In the genomic region with DNA sequence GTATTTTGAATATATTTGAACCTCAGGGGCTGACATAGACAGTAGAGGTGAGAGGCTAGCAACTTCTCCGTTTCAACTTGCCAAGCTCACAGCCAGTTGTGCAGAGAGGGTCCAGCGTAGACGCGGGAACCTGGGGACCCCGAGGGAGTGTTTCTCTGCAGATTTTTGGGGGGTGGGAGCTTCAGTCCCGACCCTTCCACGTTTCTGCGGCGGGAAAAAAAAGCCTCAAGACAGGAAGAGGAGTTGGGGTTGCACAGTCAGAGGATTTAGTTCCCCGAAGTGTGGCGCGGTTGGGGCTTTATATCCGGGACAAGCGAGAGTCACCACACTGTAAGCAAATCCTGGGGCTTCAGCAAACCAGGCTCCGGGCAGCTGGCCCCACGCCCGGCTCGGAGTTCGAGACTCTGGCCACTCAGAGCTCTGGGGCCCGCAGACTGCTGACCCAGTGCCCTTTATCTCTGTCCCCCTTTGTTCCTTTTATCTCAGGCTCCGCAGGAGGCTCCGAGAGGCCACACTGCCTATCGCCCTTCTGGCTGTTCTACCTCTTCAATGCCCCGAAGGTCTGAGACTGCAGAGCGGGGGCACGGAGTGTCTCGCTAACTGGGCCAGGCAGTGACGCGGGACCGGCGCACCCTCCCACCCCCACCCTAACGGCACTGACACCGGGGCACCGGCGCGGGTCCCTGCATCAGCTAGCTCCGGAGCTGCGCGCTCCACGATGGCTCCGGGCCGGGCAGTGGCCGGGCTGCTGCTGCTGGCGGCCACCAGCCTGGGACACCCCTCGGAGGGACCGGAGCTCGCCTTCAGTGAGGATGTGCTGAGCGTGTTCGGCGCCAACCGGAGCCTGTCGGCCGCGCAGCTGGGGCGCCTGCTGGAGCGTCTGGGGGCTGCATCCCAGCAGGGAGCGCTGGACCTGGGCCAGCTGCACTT, we compare ENCODE assay signal across 8 mouse cellular contexts. TPM values are rescaled to one million over a fixed set of nuclear protein-coding genes. Genes with fewer than 3 reads are reported as not detected.
DNase-seq lines count a peak whose midpoint lies in the region; ATAC-seq and TF ChIP-seq lines count a peak whose summit lies in the region.

No protein-coding gene starts in this region.

- ATAC-seq in forebrain, postnatal 0 days: peak; percentile 71
- ATAC-seq in lung, postnatal 0 days: peak; percentile 68

- peak overlapping the region; percentile 99 for H3K4me2 ChIP-seq in forebrain, postnatal 0 days (ENCODE audit: low read depth)
- peak overlapping the region; percentile 98 for H3K4me2 ChIP-seq in lung, postnatal 0 days (replicated peaks; ENCODE audit: low read depth, low read length)

- peak; percentile 41 to 56; a peak in 2 of 4 replicates for TF ChIP-seq POLR2A in MEL (IDR thresholded peaks at IDR 0.05; ENCODE audit: control insufficient read depth in 1 of 2, insufficient read depth in 1 of 2, low read depth in 1 of 2, low read length in 2 of 2, poor library complexity in 1 of 2)

- WGBS in forebrain, postnatal 0 days: under 1% methylated on average over 57 of the region's 57 CpGs
- under 1% methylated on average over 53 of the region's 57 CpGs for WGBS in lung, postnatal 0 days

- no peaks in the 10 kb centered on the region for H3K27me3 ChIP-seq in MEL (ENCODE audit: control insufficient read depth in 1 of 2, insufficient read depth in 2 of 2, low read length in 2 of 2)
- no peaks in the 10 kb centered on the region; the same call in 1 of the 2 replicates for H3K27me3 ChIP-seq in forebrain, postnatal 0 days (ENCODE audit: insufficient read depth, low read length)
- no peaks in the 10 kb centered on the region for H3K27me3 ChIP-seq in lung, postnatal 0 days (replicated peaks; ENCODE audit: insufficient read depth, low read length)

- peak overlapping the region; percentile 65 for H3K4me3 ChIP-seq in MEL (ENCODE audit: control insufficient read depth in 1 of 2, insufficient read depth in 1 of 2, low read depth in 2 of 2, low read length in 2 of 2)
- H3K4me3 ChIP-seq in forebrain, postnatal 0 days (ENCODE audit: low read depth, low read length): peak overlapping the region; percentile 51
- H3K4me3 ChIP-seq in lung, postnatal 0 days (ENCODE audit: low read depth, low read length): peak overlapping the region; percentile 55

- peaks cover 0 to 22% of the 10 kb centered on the region in 2 experiments; a peak in 2 of 4 replicates for H3K36me3 ChIP-seq in MEL (ENCODE audit: control insufficient read depth in 1 of 2, insufficient read depth in 2 of 2, low read length in 2 of 2)
- no peaks in the 10 kb centered on the region for H3K36me3 ChIP-seq in forebrain, postnatal 0 days (ENCODE audit: insufficient read depth)
- H3K36me3 ChIP-seq in lung, postnatal 0 days (ENCODE audit: insufficient read depth, low read length): no peaks in the 10 kb centered on the region

- no peak; a peak in 1 of 6 replicates for TF ChIP-seq CTCF in MEL (IDR thresholded peaks at IDR 0.05 in 2 of 3, conservative IDR thresholded peaks at IDR 0.05 in 1 of 3; ENCODE audit: control insufficient read depth in 1 of 3, insufficient read depth in 1 of 3, low read depth in 2 of 3, low read length in 3 of 3, poor library complexity in 1 of 3, severe bottlenecking in 1 of 3)
- no peak; the same call in 1 of the 2 replicates for TF ChIP-seq CTCF in forebrain, postnatal 0 days (IDR thresholded peaks at IDR 0.05; ENCODE audit: low read depth)
- peak; percentile 46 for TF ChIP-seq CTCF in lung, postnatal 0 days (IDR thresholded peaks at IDR 0.05)

- DNase-seq in MEL (ENCODE audit: low read depth, low spot score): peak; percentile 90
- DNase-seq in cerebellum, adult 18-20 months: peak; percentile 19 to 44
- peak; percentile 43 for DNase-seq in forebrain, postnatal 0 days
- peak; percentile 50 for DNase-seq in heart, postnatal 4 days
- DNase-seq in layer of hippocampus, postnatal 10 days (ENCODE audit: low spot score in 2 of 2): peak; percentile 28 to 51
- DNase-seq in lung, postnatal 0 days (ENCODE audit: low spot score): peak; percentile 69
- peak; percentile 21 for DNase-seq in ovary, postnatal 14 days (ENCODE audit: low spot score)
- peak; percentile 73 for DNase-seq in thymus, postnatal 25 days

- H3K4me1 ChIP-seq in MEL (ENCODE audit: control insufficient read depth in 1 of 2, insufficient read depth in 2 of 2, low read length in 2 of 2): peaks cover 8 to 9% of the 10 kb centered on the region in 2 experiments; a peak in 3 of 4 replicates
- H3K4me1 ChIP-seq in forebrain, postnatal 0 days (ENCODE audit: insufficient read depth): peaks cover 12% of the 10 kb centered on the region
- H3K4me1 ChIP-seq in lung, postnatal 0 days (ENCODE audit: insufficient read depth, low read depth, low read length): no peaks in the 10 kb centered on the region

- H3K79me2 ChIP-seq in MEL (ENCODE audit: control insufficient read depth, insufficient read depth, low read length, poor library complexity): peaks cover 2% of the 10 kb centered on the region; the same call in 1 of the 2 replicates

- TF ChIP-seq RAD21 in MEL (IDR thresholded peaks at IDR 0.05; ENCODE audit: low read depth, low read length): no peak

- peak overlapping the region; percentile 81 for H3K9ac ChIP-seq in MEL (ENCODE audit: control insufficient read depth, low read depth, low read length, poor library complexity, severe bottlenecking)
- H3K9ac ChIP-seq in forebrain, postnatal 0 days: peak overlapping the region; percentile 58
- peak overlapping the region; percentile 44 for H3K9ac ChIP-seq in lung, postnatal 0 days (replicated peaks; ENCODE audit: low read depth)

- H3K27ac ChIP-seq in MEL (ENCODE audit: control insufficient read depth, low read depth, low read length): peak overlapping the region; percentile 92
- peak overlapping the region; percentile 4; the same call in 1 of the 2 replicates for H3K27ac ChIP-seq in forebrain, postnatal 0 days (ENCODE audit: low read depth, low read length)
- H3K27ac ChIP-seq in lung, postnatal 0 days (ENCODE audit: low read length): peak overlapping the region; percentile 87

- H3K9me3 ChIP-seq in MEL (replicated peaks; ENCODE audit: insufficient read depth, low read length): no peaks in the 10 kb centered on the region
- H3K9me3 ChIP-seq in forebrain, postnatal 0 days (ENCODE audit: low read length): no peaks in the 10 kb centered on the region
- H3K9me3 ChIP-seq in lung, postnatal 0 days (ENCODE audit: low read length): no peaks in the 10 kb centered on the region

- TF ChIP-seq EP300 in MEL (IDR thresholded peaks at IDR 0.05; ENCODE audit: low read depth in 1 of 2, low read length in 2 of 2): peak in 1 of 2 experiments; percentile 51; a peak in 2 of 4 replicates
- no peak for TF ChIP-seq EP300 in lung, postnatal 0 days (IDR thresholded peaks at IDR 0.05)

TF ChIP-seq in MEL, 35 proteins besides CTCF, POLR2A, EP300 and RAD21:
- 0 out of 2 replicates have a peak, but pooled peaks have one; percentile 10 for TF ChIP-seq MYC (IDR thresholded peaks at IDR 0.05; ENCODE audit: low read depth, low read length)
- TF ChIP-seq NELFE (IDR thresholded peaks at IDR 0.05; ENCODE audit: low read depth, low read length): 0 out of 2 replicates have a peak, but pooled peaks have one; percentile 42
- peak; percentile 24; the same call in 1 of the 2 replicates for TF ChIP-seq GATA1 (IDR thresholded peaks at IDR 0.05; ENCODE audit: low read depth, low read length)
- 0 out of 2 replicates have a peak, but pooled peaks have one; percentile 56 for TF ChIP-seq ZMIZ1 (IDR thresholded peaks at IDR 0.05; ENCODE audit: low read depth, low read length)
- peak; percentile 70; the same call in 1 of the 2 replicates for TF ChIP-seq MAZ (IDR thresholded peaks at IDR 0.05; ENCODE audit: low read depth, low read length)
- 0 out of 2 replicates have a peak, but pooled peaks have one; percentile 23 for TF ChIP-seq RCOR1 (IDR thresholded peaks at IDR 0.05; ENCODE audit: low read depth, low read length)
- TF ChIP-seq TAL1 (IDR thresholded peaks at IDR 0.05; ENCODE audit: low read length): peak; percentile 60
- no peak for TF ChIP-seq USF2 (IDR thresholded peaks at IDR 0.05; ENCODE audit: borderline replicate concordance in 1 of 2, insufficient read depth in 1 of 2, low read depth in 1 of 2, low read length in 2 of 2)
- 0 out of 2 replicates have a peak, but pooled peaks have one; percentile 12 for TF ChIP-seq MXI1 (IDR thresholded peaks at IDR 0.05; ENCODE audit: low read depth, low read length)
- TF ChIP-seq HCFC1 (IDR thresholded peaks at IDR 0.05; ENCODE audit: low read depth, low read length): no peak; the same call in 1 of the 2 replicates
- peak; percentile 21 for TF ChIP-seq TBP (IDR thresholded peaks at IDR 0.05; ENCODE audit: low read depth, low read length)

RNA-seq across cellular contexts. Expression of gene Slc39a8, which starts 0.9 kb away (rescaled TPM):
- total RNA-seq in MEL (2012; rRNA removed): 14.3 and 19.8 TPM in 2 replicates
- 10 to 100 TPM in 1 of 2 experiments, not detected in 1; 21.5 TPM for polyA plus RNA-seq in MEL (2012; ENCODE audit: insufficient read depth in 1 of 2, insufficient read length in 2 of 2, low read depth in 1 of 2, low replicate concordance in 2 of 2, missing spikeins in 1 of 2)
- total RNA-seq in forebrain, postnatal 0 days (2014; rRNA removed): 12.5 and 16.3 TPM in 2 replicates
- polyA plus RNA-seq in forebrain, postnatal 0 days (2015; fragmentation: Nextera tagmentation; extraction: Ambion mirVana): 8.6 and 11.9 TPM in 2 replicates
- total RNA-seq in heart, postnatal 4 days (2021): 10 to 100 TPM in 1 of 2 experiments, 1 to 10 TPM in 1; 9.0 to 10.9 TPM
- total RNA-seq in layer of hippocampus, postnatal 10 days (2021): 10 to 100 TPM; 10.1 to 10.2 TPM
- polyA plus RNA-seq in lung, postnatal 0 days (2015; fragmentation: Nextera tagmentation; extraction: Ambion mirVana): 57.4 and 93.5 TPM in 2 replicates

Comparison
In these comparisons a context has a peak if more than half of its experiments do, and no peak if none do; other contexts are left out.
1. Peak in every context shown above with its lines: DNase-seq, ATAC-seq, H3K4me3 ChIP-seq and H3K27ac ChIP-seq.
2. DNase-seq: peak in every context shown above with its lines; median percentile 90 in MEL; 73 in thymus, postnatal 25 days; 69 in lung, postnatal 0 days; 50 in heart, postnatal 4 days; 43 in forebrain, postnatal 0 days; 40 in layer of hippocampus, postnatal 10 days; 32 in cerebellum, adult 18-20 months; 21 in ovary, postnatal 14 days.
3. H3K27ac ChIP-seq: peak in every context shown above with its lines; median percentile 92 in MEL; 87 in lung, postnatal 0 days; 4 in forebrain, postnatal 0 days.